Mouse (Mus musculus): ENCODE data around the gene Ghrl.

GRCm38 (mm10) chr6:113695203-113695602, 24.5 kb downstream of the Ghrl start:
- TF ChIP-seq CTCF (IDR thresholded peaks at IDR 0.05; ENCODE audit: borderline replicate concordance, insufficient read depth, low read length) (no peak), POLR2A (IDR thresholded peaks at IDR 0.05; ENCODE audit: low read depth, low read length) (no peak)

Measured in embryonic fibroblast, embryonic 13.5 days (primary cell).